Mouse (Mus musculus) myocyte (in vitro differentiated cells): ENCODE results near the gene Nsmf.

Experiments
- CEBPB ChIP-seq: IDR thresholded peaks from 2 replicates; pipeline ENCODE4 v1.6.1; 2011; ENCODE audit warnings: mild to moderate bottlenecking, moderate library complexity; ENCODE audit not compliant: poor library complexity, insufficient read depth, severe bottlenecking
- E2F4 ChIP-seq: IDR thresholded peaks from one replicate; pipeline ENCODE4 v1.6.1; 2011; ENCODE audit warnings: mild to moderate bottlenecking, control low read depth, moderate library complexity; ENCODE audit not compliant: insufficient read depth
- MAX ChIP-seq: IDR thresholded peaks from one replicate; pipeline ENCODE4 v1.6.1; 2011; ENCODE audit warnings: low read depth, mild to moderate bottlenecking, control low read depth
- MYOD1 ChIP-seq, 3 experiments: IDR thresholded peaks; one replicate each; pipeline ENCODE4 v1.6.1; 2011; ENCODE audit warnings: control low read depth in 2 of 3, low read depth in 2 of 3, mild to moderate bottlenecking in 2 of 3, moderate library complexity in 1 of 3; ENCODE audit not compliant: insufficient read length in 2 of 3, control insufficient read depth in 1 of 3
- MYOG ChIP-seq, 3 experiments: IDR thresholded peaks; one replicate each; pipeline ENCODE4 v1.6.1; 2011; ENCODE audit warnings: control low read depth in 2 of 3, low read depth in 2 of 3, mild to moderate bottlenecking in 2 of 3; ENCODE audit not compliant: insufficient read length in 2 of 3, control insufficient read depth in 1 of 3, insufficient read depth in 1 of 3
- POLR2A ChIP-seq: IDR thresholded peaks from one replicate; pipeline ENCODE4 v1.6.1; 2011; ENCODE audit warnings: low read depth, mild to moderate bottlenecking, control low read depth, moderate library complexity; ENCODE audit not compliant: insufficient read length
- POLR2AphosphoS2 ChIP-seq: IDR thresholded peaks from one replicate; pipeline ENCODE4 v1.6.1; 2011; ENCODE audit warnings: low read depth, control low read depth; ENCODE audit not compliant: insufficient read length
- REST ChIP-seq: IDR thresholded peaks from one replicate; pipeline ENCODE4 v1.6.1; 2011; ENCODE audit warnings: mild to moderate bottlenecking, control low read depth, moderate library complexity; ENCODE audit not compliant: insufficient read depth, insufficient read length
- SRF ChIP-seq: IDR thresholded peaks from one replicate; pipeline ENCODE4 v1.6.1; 2011; ENCODE audit warnings: low read depth; ENCODE audit not compliant: control insufficient read depth, insufficient read length
- TCF12 ChIP-seq: IDR thresholded peaks from one replicate; pipeline ENCODE4 v1.6.1; 2011; ENCODE audit warnings: mild to moderate bottlenecking, control low read depth; ENCODE audit not compliant: poor library complexity, insufficient read depth, severe bottlenecking
- TCF3 ChIP-seq: IDR thresholded peaks from one replicate; pipeline ENCODE4 v1.6.1; 2011; ENCODE audit warnings: low read depth, control low read depth; ENCODE audit not compliant: insufficient read length
- USF1 ChIP-seq: IDR thresholded peaks from one replicate; pipeline ENCODE4 v1.6.1; 2011; ENCODE audit warnings: low read depth, mild to moderate bottlenecking, control low read depth, moderate library complexity

DNA sequence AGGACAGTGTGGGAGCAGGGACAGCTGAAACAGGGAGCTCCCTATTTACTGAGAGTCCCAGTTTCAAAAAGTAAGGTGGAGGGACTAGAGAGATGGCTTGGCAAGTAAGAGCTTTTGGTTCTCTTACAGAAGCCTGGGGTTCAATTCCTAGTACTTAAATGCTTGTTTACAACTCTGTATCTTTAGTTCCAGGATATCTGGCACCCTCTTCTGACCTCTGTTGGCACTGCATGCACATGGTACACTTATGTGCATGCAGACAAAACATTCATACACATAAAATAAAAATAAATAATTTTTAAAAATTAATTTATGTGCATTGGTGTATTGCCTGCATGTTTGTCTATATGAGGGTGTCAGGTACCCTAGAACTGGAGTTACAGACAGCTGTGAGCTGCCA, 45.9 kb upstream of the Nsmf start:
- TF ChIP-seq CEBPB (no peak), MYOD1 (IDR thresholded peaks at IDR 0.05; ENCODE audit: control insufficient read depth in 1 of 3, insufficient read length in 2 of 3, low read depth in 2 of 3) (no peak), POLR2A (no peak), POLR2AphosphoS2 (no peak), MYOG (IDR thresholded peaks at IDR 0.05; ENCODE audit: control insufficient read depth in 1 of 3, insufficient read depth in 1 of 3, insufficient read length in 2 of 3, low read depth in 2 of 3) (no peak), SRF (no peak), TCF12 (no peak), E2F4 (no peak), USF1 (no peak), MAX (no peak), REST (no peak), TCF3 (no peak)
